ENCODE assay signal across 8 mouse cellular contexts in genomic region chr7:6918267-6918666, GRCm38 (mm10).
DNase-seq lines count a peak whose midpoint lies in the region; ATAC-seq and TF ChIP-seq lines count a peak whose summit lies in the region.

No protein-coding gene starts in this region.

- no peak overlapping the region for H3K27ac ChIP-seq in embryonic fibroblast, embryonic 13.5 days (ENCODE audit: insufficient read depth, low read length)
- peak overlapping the region; percentile 36; the same call in 1 of the 2 replicates for H3K27ac ChIP-seq in heart, embryonic 12.5 days (ENCODE audit: poor library complexity, severe bottlenecking)
- peak overlapping the region; percentile 3; the same call in 1 of the 2 replicates for H3K27ac ChIP-seq in kidney, embryonic 15.5 days
- no peak overlapping the region for H3K27ac ChIP-seq in limb, embryonic 14.5 days (replicated peaks; ENCODE audit: low read depth, low read length)

- H3K79me2 ChIP-seq in myocyte (ENCODE audit: control insufficient read depth, insufficient read depth) = no peaks in the 10 kb centered on the region

- H3K36me3 ChIP-seq in heart, embryonic 12.5 days = no peaks in the 10 kb centered on the region
- no peaks in the 10 kb centered on the region for H3K36me3 ChIP-seq in kidney, embryonic 15.5 days
- no peaks in the 10 kb centered on the region for H3K36me3 ChIP-seq in limb, embryonic 14.5 days (ENCODE audit: control insufficient read depth, insufficient read depth, low read length)
- no peaks in the 10 kb centered on the region for H3K36me3 ChIP-seq in myocyte (ENCODE audit: control insufficient read depth, insufficient read depth)

- H3K4me2 ChIP-seq in heart, embryonic 12.5 days = no peak overlapping the region
- H3K4me2 ChIP-seq in kidney, embryonic 15.5 days = no peak overlapping the region
- H3K4me2 ChIP-seq in limb, embryonic 14.5 days (replicated peaks; ENCODE audit: low read depth, low read length, severe bottlenecking) = no peak overlapping the region
- peak overlapping the region; percentile 30 for H3K4me2 ChIP-seq in myocyte (ENCODE audit: low read depth)

- no peak overlapping the region for H3ac ChIP-seq in myocyte (ENCODE audit: control insufficient read depth, insufficient read length)

- H3K9me3 ChIP-seq in heart, embryonic 12.5 days (replicated peaks) = no peaks in the 10 kb centered on the region
- H3K9me3 ChIP-seq in kidney, embryonic 15.5 days (replicated peaks) = no peaks in the 10 kb centered on the region
- no peaks in the 10 kb centered on the region for H3K9me3 ChIP-seq in limb, embryonic 14.5 days (ENCODE audit: control insufficient read depth, low read length)

- H3K9ac ChIP-seq in heart, embryonic 12.5 days = no peak overlapping the region
- H3K9ac ChIP-seq in kidney, embryonic 15.5 days = no peak overlapping the region
- H3K9ac ChIP-seq in limb, embryonic 14.5 days (ENCODE audit: low read depth, low read length, severe bottlenecking) = no peak overlapping the region

- DNase-seq in CD4-positive helper T cell, adult 2 months (ENCODE audit: low read depth, low spot score) = peak; percentile 19
- peak; percentile 92 for DNase-seq in brain, adult 2 months (ENCODE audit: low read depth, low spot score)
- DNase-seq in limb, embryonic 14.5 days (ENCODE audit: low spot score) = peak; percentile 94
- DNase-seq in telencephalon, adult 2 months (ENCODE audit: low read depth, low spot score) = peak; percentile 61

- H3K4me1 ChIP-seq in embryonic fibroblast, embryonic 13.5 days (ENCODE audit: control insufficient read depth, insufficient read depth, low read length) = peaks cover 11% of the 10 kb centered on the region
- H3K4me1 ChIP-seq in heart, embryonic 12.5 days (replicated peaks) = peaks cover 31% of the 10 kb centered on the region
- H3K4me1 ChIP-seq in kidney, embryonic 15.5 days = peaks cover 36% of the 10 kb centered on the region
- H3K4me1 ChIP-seq in limb, embryonic 14.5 days (ENCODE audit: control insufficient read depth, insufficient read depth, low read length) = peaks cover 20% of the 10 kb centered on the region

- TF ChIP-seq POLR2A in embryonic fibroblast, embryonic 13.5 days (IDR thresholded peaks at IDR 0.05; ENCODE audit: low read depth, low read length) = no peak
- no peak for TF ChIP-seq POLR2A in limb, embryonic 14.5 days (IDR thresholded peaks at IDR 0.05; ENCODE audit: borderline replicate concordance, extremely low read depth, insufficient read depth, insufficient read length)
- TF ChIP-seq POLR2A in myocyte (IDR thresholded peaks at IDR 0.05; ENCODE audit: insufficient read length, low read depth) = no peak

- WGBS in heart, embryonic 12.5 days = 13% methylated on average over 10 of the region's 10 CpGs
- 7% methylated on average over 10 of the region's 10 CpGs for WGBS in kidney, embryonic 15.5 days
- WGBS in limb, embryonic 14.5 days = 7% methylated on average over 10 of the region's 10 CpGs

- H3K27me3 ChIP-seq in heart, embryonic 12.5 days (replicated peaks) = no peaks in the 10 kb centered on the region
- no peaks in the 10 kb centered on the region for H3K27me3 ChIP-seq in kidney, embryonic 15.5 days
- H3K27me3 ChIP-seq in limb, embryonic 14.5 days (ENCODE audit: control insufficient read depth, insufficient read depth, low read length) = no peaks in the 10 kb centered on the region
- H3K27me3 ChIP-seq in myocyte (ENCODE audit: control insufficient read depth, insufficient read depth, insufficient read length) = no peaks in the 10 kb centered on the region

- H3K4me3 ChIP-seq in embryonic fibroblast, embryonic 13.5 days (ENCODE audit: insufficient read depth, low read length) = no peak overlapping the region
- H3K4me3 ChIP-seq in heart, embryonic 12.5 days = no peak overlapping the region
- H3K4me3 ChIP-seq in kidney, embryonic 15.5 days (replicated peaks) = no peak overlapping the region
- no peak overlapping the region for H3K4me3 ChIP-seq in limb, embryonic 14.5 days (replicated peaks; ENCODE audit: low read length)
- no peak overlapping the region for H3K4me3 ChIP-seq in myocyte

- peak; percentile 63; the same call in 1 of the 2 replicates for TF ChIP-seq CTCF in embryonic fibroblast, embryonic 13.5 days (IDR thresholded peaks at IDR 0.05; ENCODE audit: borderline replicate concordance, insufficient read depth, low read length)

- no peak for ATAC-seq in heart, embryonic 12.5 days (ENCODE audit: insufficient number of reproducible peaks, low FRiP score)
- peak; percentile 69 for ATAC-seq in kidney, embryonic 15.5 days (replicated peaks; ENCODE audit: low FRiP score)
- ATAC-seq in limb, embryonic 14.5 days (ENCODE audit: low FRiP score, low read depth) = peak; percentile 58; the same call in 1 of the 2 replicates

TF ChIP-seq in myocyte, 11 proteins besides CTCF, POLR2A, EP300 and RAD21:
- TF ChIP-seq MAX (IDR thresholded peaks at IDR 0.05; ENCODE audit: low read depth) (no peak), REST (IDR thresholded peaks at IDR 0.05; ENCODE audit: insufficient read depth, insufficient read length) (no peak), E2F4 (IDR thresholded peaks at IDR 0.05; ENCODE audit: insufficient read depth) (no peak), MYOG (IDR thresholded peaks at IDR 0.05; ENCODE audit: control insufficient read depth in 1 of 3, insufficient read depth in 1 of 3, insufficient read length in 2 of 3, low read depth in 2 of 3) (no peak), POLR2AphosphoS2 (IDR thresholded peaks at IDR 0.05; ENCODE audit: insufficient read length, low read depth) (no peak), TCF12 (IDR thresholded peaks at IDR 0.05; ENCODE audit: insufficient read depth, poor library complexity, severe bottlenecking) (no peak), USF1 (IDR thresholded peaks at IDR 0.05; ENCODE audit: low read depth) (no peak), SRF (IDR thresholded peaks at IDR 0.05; ENCODE audit: control insufficient read depth, insufficient read length, low read depth) (no peak), MYOD1 (IDR thresholded peaks at IDR 0.05; ENCODE audit: control insufficient read depth in 1 of 3, insufficient read length in 2 of 3, low read depth in 2 of 3) (no peak), CEBPB (IDR thresholded peaks at IDR 0.05; ENCODE audit: insufficient read depth, poor library complexity, severe bottlenecking) (no peak), TCF3 (IDR thresholded peaks at IDR 0.05; ENCODE audit: insufficient read length, low read depth) (no peak)

Comparison
In these comparisons a context has a peak if more than half of its experiments do, and no peak if none do; other contexts are left out.
1. DNase-seq: peak in every context shown above with its lines; median percentile 94 in limb, embryonic 14.5 days; 92 in brain, adult 2 months; 61 in telencephalon, adult 2 months; 19 in CD4-positive helper T cell, adult 2 months.
2. H3K27ac ChIP-seq: peak in heart, embryonic 12.5 days (single experiment) and kidney, embryonic 15.5 days (single experiment); none in embryonic fibroblast, embryonic 13.5 days (single experiment) and limb, embryonic 14.5 days (single experiment).